Mouse (Mus musculus) cerebellum, adult 2 months (tissue): ENCODE results near the gene Thsd7a. TPM values are rescaled to one million over a fixed set of nuclear protein-coding genes. Genes with fewer than 3 reads are reported as not detected.

Source experiments
- DNase-seq, 2 experiments: peaks; one replicate each; pipeline ENCODE4 v3.0.0; 2021
- H3K27ac ChIP-seq: fragments of 200-500 bp; 2 replicates; pipeline ENCODE4 v1.5.1; 2012; ENCODE audit warnings: low read length, control low read depth, inconsistent platforms; ENCODE audit not compliant: insufficient read depth
- H3K27me3 ChIP-seq: fragments of 200-500 bp; 2 replicates; pipeline ENCODE4 v1.6.1; 2012; ENCODE audit warnings: inconsistent platforms, mild to moderate bottlenecking, low read length, moderate library complexity; ENCODE audit not compliant: control insufficient read depth, insufficient read depth
- H3K4me1 ChIP-seq: fragments of 200-500 bp; 2 replicates; pipeline ENCODE4 v1.6.1; 2011; ENCODE audit warnings: low read length; ENCODE audit not compliant: control insufficient read depth, insufficient read depth
- H3K4me3 ChIP-seq: fragments of 200-500 bp; replicated peaks from 2 replicates; pipeline ENCODE3; 2011; ENCODE audit warnings: mild to moderate bottlenecking, low read depth, low read length, control low read depth; ENCODE audit not compliant: insufficient read depth
- CTCF ChIP-seq: fragments of 200-500 bp; IDR thresholded peaks from 2 replicates; pipeline ENCODE4 v1.5.1; 2011; ENCODE audit warnings: low read depth, mild to moderate bottlenecking, control low read depth, low read length, moderate library complexity, borderline replicate concordance; ENCODE audit not compliant: insufficient read depth
- POLR2A ChIP-seq: fragments of 200-500 bp; IDR thresholded peaks from 2 replicates; pipeline ENCODE4 v1.6.1; 2011; ENCODE audit warnings: low read length, control low read depth, borderline replicate concordance; ENCODE audit not compliant: insufficient read depth
- WGBS: fragments of 180-500 bp; shearing (Covaris S2); methylation state at CpG from one replicate; pipeline ENCODE4 v1.1.7; 2018; 5-methylcytosine and 5-hydroxymethylcytosine counted together
- polyA plus RNA-seq: library from polyadenylated mRNA; depleted of rRNA; stranded (reverse); fragments of >200 nt; gene quantifications from 2 replicates; pipeline ENCODE4 v1.2.3, GENCODE M21; 2012

Thsd7a gene
- polyA plus RNA-seq, 1 experiment: 10.4 TPM

- TF ChIP-seq CTCF: no peak
- no peak for TF ChIP-seq POLR2A
- H3K27ac ChIP-seq: no peak overlapping the region
- no peak for DNase-seq
- H3K27me3 ChIP-seq: no peaks in the 10 kb centered on the region
- WGBS: 86% methylated on average over 4 of the region's 4 CpGs
- H3K4me1 ChIP-seq: no peaks in the 10 kb centered on the region
- H3K4me3 ChIP-seq: no peak overlapping the region
Observed at GRCm38 (mm10) chr6:12742791-12743190, 6.4 kb downstream of the Thsd7a start.

DNA sequence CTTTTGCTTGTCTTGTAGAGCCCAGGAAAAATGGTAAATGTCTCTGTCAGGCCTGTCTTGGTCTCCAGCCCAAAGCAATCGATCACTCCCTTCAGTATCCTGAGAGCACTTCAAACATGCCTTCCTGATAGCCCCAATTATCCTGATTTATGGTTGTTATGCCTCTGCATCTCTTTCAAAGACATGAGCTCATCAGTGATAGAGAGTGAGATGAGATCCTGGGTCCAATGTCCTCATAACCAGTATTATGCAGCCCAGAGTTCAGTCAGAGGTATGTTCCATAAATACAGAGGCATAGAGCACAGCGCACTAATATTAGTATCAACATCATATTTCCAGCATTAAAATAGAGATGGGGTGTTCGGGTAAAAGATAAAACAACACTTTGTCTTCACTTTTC, 15.3 kb downstream of the Thsd7a start:
- TF ChIP-seq CTCF (no peak), POLR2A (no peak)
- Histone ChIP-seq H3K4me1 (no peaks in the 10 kb centered on the region), H3K27me3 (no peaks in the 10 kb centered on the region), H3K4me3 (no peak overlapping the region), H3K27ac (no peak overlapping the region)
- 92% methylated on average over 3 of the region's 3 CpGs for WGBS
- DNase-seq: no peak

GRCm38 (mm10) chr6:12716071-12716470, 33.1 kb downstream of the Thsd7a start:
- no peak for DNase-seq
- no peaks in the 10 kb centered on the region for H3K4me1 ChIP-seq
- no peak for TF ChIP-seq CTCF
- TF ChIP-seq POLR2A: no peak
- H3K27ac ChIP-seq: no peak overlapping the region
- H3K4me3 ChIP-seq: no peak overlapping the region
- WGBS: 95% methylated on average over 8 of the region's 8 CpGs
- no peaks in the 10 kb centered on the region for H3K27me3 ChIP-seq

GRCm38 (mm10) chr6:12712581-12712980, 36.6 kb downstream of the Thsd7a start:
- Histone ChIP-seq H3K4me1 (no peaks in the 10 kb centered on the region), H3K4me3 (no peak overlapping the region), H3K27me3 (no peaks in the 10 kb centered on the region), H3K27ac (no peak overlapping the region)
- DNase-seq: no peak
- no peak for TF ChIP-seq CTCF
- TF ChIP-seq POLR2A: no peak
- WGBS: 80% methylated on average over 3 of the region's 3 CpGs

- H3K4me1 ChIP-seq: no peaks in the 10 kb centered on the region
Observed at GRCm38 (mm10) chr6:12702925-12703324, 46.3 kb downstream of the Thsd7a start.

DNA sequence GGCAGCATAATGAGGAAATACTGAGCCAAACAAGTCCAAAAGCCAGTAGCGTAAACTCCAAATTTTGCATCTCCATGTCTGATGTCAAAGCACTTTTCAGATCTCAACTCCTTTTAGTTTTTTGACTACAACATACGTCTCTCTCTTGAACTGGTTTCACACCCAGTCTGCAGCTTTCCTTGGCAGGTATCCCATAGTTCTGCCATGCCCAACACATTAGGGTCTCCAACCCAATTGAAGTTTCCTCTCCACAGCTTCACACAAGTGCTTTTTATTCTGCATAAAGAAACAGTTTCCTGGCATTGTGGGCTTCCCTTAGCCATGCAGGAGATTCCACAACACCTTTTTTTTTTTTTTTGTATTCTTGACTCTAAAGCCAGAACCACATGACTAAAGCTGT, 50.1 kb downstream of the Thsd7a start:
- H3K4me1 ChIP-seq: no peaks in the 10 kb centered on the region
- WGBS: 59% methylated on average over 2 of the region's 2 CpGs
- H3K27me3 ChIP-seq: no peaks in the 10 kb centered on the region
- no peak overlapping the region for H3K27ac ChIP-seq
- no peak for DNase-seq
- H3K4me3 ChIP-seq: no peak overlapping the region
- TF ChIP-seq POLR2A (no peak), CTCF (no peak)

More at GRCm38 (mm10) chr6:12702925-12703324, 46.3 kb downstream of the Thsd7a start:
- WGBS: 66% methylated on average over 3 of the region's 3 CpGs
- TF ChIP-seq POLR2A (no peak), CTCF (no peak)
- Histone ChIP-seq H3K27me3 (no peaks in the 10 kb centered on the region), H3K27ac (no peak overlapping the region), H3K4me3 (no peak overlapping the region)
- no peak for DNase-seq

DNA sequence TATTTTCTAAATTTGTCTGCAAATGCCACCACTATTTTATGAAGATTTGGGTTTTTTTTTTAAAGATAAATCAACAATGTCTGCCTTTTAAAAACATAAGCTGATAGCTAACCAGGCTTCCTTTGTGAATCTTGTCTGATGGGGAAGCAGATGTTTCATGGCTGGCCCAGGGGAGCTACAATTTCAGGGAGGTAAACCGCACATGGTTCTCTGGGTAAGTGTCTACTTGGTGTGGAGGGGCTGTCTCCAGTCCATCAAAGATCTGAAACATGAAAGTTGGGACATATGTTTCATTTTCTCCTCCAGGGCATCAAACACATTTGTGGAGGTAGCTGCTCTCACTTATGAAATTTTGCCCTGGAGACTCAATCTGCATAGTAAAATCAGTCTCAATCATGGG, 55.5 kb downstream of the Thsd7a start:
- no peaks in the 10 kb centered on the region for H3K4me1 ChIP-seq
- no peaks in the 10 kb centered on the region for H3K27me3 ChIP-seq
- 71% methylated on average over 1 of the region's 1 CpGs for WGBS
- TF ChIP-seq CTCF (no peak), POLR2A (no peak)
- no peak for DNase-seq
- no peak overlapping the region for H3K4me3 ChIP-seq
- H3K27ac ChIP-seq: no peak overlapping the region

DNA sequence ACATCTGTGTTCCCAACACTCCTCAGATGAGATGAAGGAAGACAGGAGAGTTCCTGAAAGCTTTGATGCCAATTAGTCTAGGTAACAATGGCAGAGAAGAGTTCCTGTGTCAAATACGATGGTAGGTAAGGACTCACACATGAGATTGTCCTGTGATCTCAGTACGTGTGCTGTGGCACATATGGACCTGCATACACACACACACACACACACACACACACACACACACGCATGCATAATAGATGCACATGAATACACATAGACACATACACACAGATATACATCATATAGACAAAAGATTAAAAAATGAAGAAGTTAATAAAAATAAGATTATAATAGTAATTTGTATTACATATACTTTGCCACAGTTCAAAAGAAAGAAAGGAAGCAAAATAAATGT, 56.0 kb downstream of the Thsd7a start:
- TF ChIP-seq CTCF (no peak), POLR2A (no peak)
- Histone ChIP-seq H3K4me1 (no peaks in the 10 kb centered on the region), H3K4me3 (no peak overlapping the region), H3K27ac (no peak overlapping the region), H3K27me3 (no peaks in the 10 kb centered on the region)
- no peak for DNase-seq
- 90% methylated on average over 3 of the region's 3 CpGs for WGBS

GRCm38 (mm10) chr6:12649633-12650032, 99.6 kb downstream of the Thsd7a start:
- no peak for TF ChIP-seq POLR2A
- no peak for TF ChIP-seq CTCF
- Histone ChIP-seq H3K4me1 (no peaks in the 10 kb centered on the region), H3K4me3 (no peak overlapping the region), H3K27me3 (no peaks in the 10 kb centered on the region), H3K27ac (no peak overlapping the region)
- no peak for DNase-seq
- WGBS: 26% methylated on average over 1 of the region's 1 CpGs
